Mouse (Mus musculus) adrenal gland, postnatal 14 days (tissue): ENCODE data around the gene Chst5. TPM values are rescaled to one million over a fixed set of nuclear protein-coding genes. Genes with fewer than 3 reads are reported as not detected.
"Not testable (repeated sequence)": the region's sequence is repeated elsewhere in the genome, so short reads cannot be mapped to it uniquely, and the experiment has no call there.

Source experiments
- DNase-seq: peaks from one replicate; pipeline ENCODE4 v3.0.0; 2021; ENCODE audit warnings: mixed read lengths
- long read RNA-seq, 2 experiments: library from polyadenylated mRNA; stranded (forward); transcript quantifications; one replicate each; pipeline ENCODE4 v2.0.0; 2021
- total RNA-seq: library from RNA; stranded (reverse); gene quantifications from 2 replicates; pipeline ENCODE4 v1.2.3, GENCODE M21; 2021

The Chst5 gene
- not detected in 2 replicates for total RNA-seq
- long read RNA-seq, experiment 1: 0 reads
- long read RNA-seq, experiment 2: 0 reads

DNA sequence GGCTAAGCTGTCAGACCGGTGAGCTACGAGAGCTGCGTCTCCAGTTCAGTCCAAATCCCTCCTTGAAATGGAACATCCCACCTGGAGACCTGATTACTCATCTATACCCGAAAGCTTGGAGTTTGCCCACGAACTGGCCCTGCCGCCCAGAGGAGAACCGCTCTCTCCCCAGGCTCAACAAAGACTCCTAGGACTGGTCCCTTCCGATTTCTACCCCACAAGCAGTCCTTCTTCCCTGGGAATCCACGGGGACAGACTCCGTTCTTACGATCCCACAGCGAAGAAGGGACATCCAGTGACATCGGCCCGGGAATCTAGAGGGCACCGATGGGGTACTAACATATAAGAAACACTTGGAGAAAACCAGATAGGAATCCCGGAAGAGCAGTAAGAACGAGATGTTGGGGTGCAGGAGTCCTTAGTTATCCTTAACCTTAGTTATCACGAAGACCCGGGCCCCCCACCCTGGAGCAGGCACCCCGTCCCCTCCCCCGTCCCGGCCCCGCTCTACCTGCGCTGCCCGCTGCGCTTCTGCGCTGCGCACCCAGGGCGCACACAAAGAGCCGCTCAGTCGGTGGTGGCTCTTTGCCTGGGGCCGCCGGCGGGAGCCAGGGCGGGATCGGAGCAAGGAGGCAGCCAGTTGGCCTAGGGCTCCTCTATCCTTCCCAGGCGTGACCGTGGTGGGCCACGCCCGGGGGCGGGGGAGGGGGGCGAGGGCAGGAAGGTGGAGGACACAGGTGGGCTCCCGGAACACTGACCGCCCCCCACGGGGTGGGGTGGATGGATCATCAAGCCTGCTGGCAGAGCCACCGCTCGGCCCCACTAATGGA lies at the start of gene Chst5:
Gene Chst5, minus strand, starts transcription at position 827 of the 830 bp plus-strand sequence.
- no peak for DNase-seq

DNA sequence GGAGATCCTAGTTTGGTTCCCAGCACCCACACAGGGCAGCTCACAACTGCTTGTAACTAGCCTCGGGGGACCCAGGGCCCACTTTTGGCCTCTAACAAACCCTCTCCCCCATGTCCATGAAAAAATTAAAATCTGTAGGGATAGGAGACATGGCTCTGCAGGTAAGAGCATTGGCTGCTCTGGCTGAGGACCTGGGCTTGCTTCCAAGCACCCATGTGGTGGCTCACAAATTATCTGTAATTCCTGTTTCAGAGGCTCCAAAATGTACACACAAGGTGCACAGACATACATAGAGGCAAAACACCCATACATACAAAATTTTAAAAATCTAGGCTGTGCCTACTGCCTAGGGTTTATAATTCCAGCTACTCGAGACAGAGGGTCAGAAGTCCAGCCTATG lies 47.0 kb upstream of the Chst5 start:
- no peak for DNase-seq

DNA sequence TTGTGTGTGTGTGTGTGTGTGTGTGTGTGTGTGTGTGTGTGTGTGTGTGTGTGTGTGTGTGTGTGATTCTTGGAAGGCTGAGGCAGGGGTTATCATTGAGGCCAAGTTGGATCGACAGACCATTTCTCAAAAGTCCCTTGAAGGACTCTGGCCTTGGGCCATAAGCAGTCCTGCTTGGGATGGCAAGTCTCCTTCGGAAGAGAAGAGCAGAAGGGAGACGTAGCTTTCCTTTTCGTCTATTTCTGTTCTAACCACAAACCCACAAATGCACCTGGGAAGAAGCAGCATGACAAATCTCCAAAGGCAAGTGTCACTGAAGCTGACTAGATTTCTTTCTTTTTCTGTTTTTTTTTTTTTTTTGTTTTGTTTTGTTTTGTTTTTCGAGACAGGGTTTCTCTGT lies 45.6 kb upstream of the Chst5 start:
- DNase-seq: no peak

DNA sequence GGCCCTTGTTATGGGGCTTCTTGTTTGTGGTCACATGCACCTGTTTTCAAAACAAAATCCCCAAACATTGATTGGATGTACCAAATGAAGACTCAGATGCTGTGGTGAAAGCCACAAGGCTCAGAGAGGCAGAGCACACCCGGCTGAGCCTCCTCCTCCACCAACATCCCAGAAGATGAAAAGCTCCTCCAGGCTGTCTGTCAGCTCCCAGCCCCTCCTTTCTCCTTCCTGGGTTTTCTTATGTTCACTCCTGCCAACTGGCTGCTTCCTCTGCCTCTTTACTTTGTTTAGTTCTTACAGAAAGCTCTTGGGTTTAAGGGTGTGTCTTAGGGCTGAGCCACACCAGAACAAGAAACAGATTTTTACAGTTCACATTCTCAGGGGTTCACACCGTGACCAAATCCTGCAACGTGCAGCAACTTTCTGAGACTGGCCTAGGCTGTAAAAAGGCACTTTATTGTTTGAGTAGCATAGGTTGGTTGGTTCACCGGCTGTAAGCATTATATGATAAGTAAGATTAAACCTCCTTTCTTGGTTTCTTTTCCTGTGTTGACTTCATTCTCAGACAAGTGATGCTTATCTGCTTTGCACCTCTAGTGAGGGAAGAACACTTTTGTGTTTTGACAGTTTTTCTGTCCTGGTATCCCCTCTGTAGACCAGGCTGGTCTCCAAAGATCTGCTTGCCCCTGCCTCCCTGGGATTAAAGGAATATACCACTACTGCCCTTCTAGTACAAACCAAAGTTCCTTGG lies 44.8 kb upstream of the Chst5 start:
- no peak for DNase-seq

DNA sequence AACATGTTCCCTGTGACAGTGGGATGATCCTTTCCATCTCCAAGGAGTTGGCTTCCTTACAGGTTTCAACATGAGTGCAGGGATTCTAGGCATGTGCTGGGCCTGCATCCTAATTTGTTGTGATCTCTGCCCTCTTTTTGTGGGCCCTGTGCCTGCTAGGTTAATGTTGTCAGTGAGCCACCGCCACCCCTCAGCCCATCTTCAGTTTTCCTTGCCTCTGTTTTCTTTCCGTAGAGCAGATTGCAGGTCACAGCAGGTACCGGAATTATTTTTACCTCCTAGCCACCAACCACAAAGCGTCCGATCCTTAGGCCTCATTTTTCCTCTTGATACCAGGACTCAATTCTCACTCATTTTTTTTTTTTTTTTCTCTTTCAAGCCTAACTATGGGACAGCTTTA lies 41.7 kb upstream of the Chst5 start:
- no peak for DNase-seq

DNA sequence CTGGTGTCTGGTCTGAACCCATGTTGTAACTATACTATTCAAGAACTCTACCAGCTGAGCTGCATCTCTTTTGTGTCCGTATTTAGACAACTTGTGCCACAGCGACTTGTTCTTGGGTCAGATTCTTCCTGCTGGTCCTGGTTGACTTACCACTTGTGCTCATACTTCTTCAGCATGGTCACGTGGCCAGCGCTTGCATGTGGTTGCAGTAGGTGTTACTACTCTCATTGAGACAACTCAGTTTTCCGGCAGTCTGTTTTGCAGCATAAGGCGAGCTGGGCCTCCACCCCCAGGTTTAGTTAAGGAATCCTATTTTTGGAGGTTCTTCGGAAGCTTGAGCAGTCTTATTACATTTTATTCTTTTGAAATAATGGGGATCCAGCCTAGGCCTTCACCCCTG lies 41.1 kb upstream of the Chst5 start:
- no peak for DNase-seq

DNA sequence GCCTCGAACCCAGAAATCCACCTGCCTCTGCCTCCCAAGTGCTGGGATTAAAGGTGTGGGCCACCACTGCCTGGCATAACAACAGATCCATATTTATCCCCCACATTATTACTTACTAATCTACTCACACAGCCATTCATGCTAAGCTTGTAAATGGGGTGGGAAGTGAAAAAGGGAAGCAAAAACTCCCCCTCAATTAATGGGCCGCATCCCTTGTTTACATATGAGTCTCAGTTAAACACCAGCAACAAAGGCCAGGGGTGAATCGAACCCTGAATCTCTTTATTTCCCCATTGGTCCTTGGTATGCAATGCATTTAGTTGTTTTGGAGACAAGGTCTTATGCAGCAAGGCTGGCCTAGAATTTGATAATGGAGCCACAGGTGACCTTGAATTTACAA lies 40.6 kb upstream of the Chst5 start:
- no peak for DNase-seq

DNA sequence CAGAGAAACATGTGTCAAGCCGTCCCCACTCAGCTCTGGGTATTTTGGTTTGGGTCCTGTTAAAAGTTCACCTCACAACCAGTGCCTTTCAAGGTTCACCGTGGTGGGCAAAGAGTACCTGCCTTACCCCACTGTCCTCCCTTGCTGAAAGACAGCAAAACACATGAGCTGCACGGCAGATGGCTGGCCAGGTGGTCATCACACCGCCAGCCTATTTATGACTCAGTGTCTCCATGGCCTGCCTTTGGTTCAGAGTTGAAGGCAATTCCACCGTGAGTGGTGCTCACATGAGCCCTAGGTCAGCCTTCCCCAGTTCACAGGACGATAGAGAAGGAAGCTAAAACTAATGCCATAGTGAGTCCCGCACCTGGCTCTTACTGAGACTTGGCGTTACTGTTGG lies 37.7 kb upstream of the Chst5 start:
- no peak for DNase-seq

DNA sequence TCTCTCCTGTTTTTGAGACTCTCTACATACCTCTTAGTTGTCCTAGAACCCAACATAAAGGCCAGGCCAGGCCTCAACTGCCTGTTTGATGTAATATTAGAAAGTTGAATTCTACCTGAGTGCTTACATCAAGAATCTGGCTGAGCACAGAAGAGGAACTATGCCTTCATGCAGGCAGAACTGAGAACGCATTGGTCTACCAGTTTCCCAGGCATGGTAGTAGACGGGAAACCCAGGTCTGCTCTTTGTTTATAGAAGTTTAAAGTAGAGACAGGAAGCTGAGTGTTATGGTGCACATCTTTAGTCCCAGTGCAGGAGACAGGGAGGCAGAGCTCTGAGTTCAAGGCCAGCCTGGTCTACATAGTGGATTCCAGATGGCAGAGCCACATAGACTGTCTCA lies 36.9 kb upstream of the Chst5 start:
- no peak for DNase-seq

DNA sequence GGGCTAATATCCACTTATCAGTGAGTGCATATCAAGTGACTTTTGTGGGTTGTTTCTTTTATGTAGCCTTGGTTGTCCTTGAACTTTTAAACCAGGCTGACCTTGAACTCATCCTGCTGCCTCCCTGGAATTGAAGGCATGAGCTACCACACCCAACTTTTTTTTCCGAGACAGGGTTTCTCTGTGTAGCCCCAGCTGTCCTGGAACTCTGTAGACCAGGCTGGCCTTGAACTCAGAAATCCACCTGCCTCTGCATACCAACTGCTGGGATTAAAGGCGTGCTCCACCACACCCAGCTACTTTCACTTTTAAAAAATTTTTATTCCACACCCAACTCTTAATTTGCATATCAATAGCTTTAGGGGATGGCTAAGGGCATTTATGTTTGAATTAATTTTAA lies 33.3 kb upstream of the Chst5 start:
- DNase-seq: no peak

DNA sequence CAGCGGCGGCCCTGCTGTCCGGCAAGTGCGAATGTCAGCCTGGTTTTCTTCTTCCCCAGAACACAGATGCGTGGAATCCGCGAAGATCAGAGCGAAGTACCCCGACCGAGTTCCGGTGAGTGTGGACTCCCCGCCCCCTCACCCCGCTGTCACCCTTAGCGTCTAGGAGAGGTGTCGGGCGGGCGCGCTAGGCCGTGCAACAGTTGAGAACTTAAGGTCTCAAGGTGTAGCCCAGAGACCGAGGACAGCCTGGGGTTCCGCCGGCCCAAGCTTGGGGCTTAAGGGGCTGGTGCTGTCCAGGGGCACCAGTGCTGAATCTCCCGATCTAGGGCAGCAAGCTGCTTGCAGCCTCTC lies 30.8 kb upstream of the Chst5 start:
- DNase-seq: peak; percentile 74

DNA sequence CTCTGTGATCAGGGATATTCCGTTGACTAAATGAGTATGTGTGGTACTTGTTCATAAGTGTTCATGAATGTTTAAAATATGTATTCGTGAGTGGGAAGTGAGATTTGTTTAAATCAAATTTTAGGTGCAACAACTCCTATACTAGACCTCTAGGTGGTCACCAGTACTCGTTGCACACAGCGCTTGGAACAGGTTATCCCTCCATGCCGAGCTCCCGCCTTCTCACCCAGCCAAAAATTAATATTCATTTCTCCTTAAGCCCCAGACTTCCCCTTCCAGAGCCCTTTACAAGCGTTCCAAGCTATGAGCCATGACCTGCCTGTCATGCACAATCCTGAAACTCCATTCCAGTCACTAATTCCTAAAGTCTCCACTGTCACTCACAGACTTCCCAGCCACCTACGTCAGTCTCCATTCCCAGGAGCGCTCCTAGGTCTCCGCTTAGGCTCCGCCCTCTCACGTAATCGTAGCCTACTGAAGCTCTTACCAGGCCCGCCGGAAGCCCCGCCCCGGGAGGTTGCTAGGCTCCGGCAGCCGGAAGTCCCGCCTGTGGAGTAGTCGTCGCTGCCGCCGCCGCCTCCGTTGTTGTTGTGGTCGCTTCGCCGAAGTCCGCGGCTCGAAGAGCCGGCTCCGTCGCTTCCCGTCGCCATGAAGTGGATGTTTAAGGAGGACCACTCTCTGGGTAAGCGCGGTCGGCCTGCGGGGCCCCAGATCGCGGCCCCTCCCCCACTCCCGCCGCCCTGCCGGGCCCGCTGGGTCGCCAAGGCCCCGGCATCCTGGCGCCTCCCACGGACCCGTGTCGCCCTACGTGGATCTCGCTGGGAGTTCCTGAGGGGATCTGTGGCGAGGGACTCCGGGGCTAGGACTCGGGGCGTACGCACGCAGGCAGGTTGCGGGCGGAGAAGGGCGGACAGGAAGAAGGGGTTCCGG lies 30.2 kb upstream of the Chst5 start, which contains the start of gene Gabarapl2:
Gene Gabarapl2, plus strand, starts transcription at position 533 of the 930 bp plus-strand sequence.
- peak; percentile 98 for DNase-seq

DNA sequence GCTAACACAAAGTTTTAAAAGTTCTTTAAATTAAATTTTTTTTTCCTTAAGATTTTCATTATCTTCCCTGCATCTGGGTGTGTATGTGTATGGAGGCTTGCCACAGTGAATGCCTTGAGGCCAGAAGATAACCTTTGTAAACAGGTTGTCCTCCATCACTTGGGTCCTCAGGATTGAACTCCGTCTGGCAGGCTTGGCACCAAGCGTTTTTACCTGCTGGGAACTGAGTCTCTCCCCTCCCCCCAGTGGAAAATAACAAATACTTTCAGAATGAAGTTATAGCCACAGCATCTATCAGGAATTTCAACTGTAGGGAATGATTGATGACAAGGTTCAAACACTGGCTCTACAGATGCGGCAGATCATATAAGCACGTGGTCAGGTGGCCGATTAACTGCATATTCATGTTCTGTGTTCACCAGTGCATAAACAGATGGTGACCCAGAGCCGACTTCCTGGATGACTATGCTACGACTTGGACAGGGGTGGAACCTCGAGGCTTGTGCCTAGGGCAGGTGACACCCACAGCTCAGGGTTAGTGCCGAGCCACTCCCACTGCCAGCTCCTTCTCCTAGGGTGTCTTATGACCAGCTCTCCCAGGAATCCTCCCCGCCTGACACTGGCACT lies 29.4 kb upstream of the Chst5 start:
- DNase-seq: peak; percentile 71

DNA sequence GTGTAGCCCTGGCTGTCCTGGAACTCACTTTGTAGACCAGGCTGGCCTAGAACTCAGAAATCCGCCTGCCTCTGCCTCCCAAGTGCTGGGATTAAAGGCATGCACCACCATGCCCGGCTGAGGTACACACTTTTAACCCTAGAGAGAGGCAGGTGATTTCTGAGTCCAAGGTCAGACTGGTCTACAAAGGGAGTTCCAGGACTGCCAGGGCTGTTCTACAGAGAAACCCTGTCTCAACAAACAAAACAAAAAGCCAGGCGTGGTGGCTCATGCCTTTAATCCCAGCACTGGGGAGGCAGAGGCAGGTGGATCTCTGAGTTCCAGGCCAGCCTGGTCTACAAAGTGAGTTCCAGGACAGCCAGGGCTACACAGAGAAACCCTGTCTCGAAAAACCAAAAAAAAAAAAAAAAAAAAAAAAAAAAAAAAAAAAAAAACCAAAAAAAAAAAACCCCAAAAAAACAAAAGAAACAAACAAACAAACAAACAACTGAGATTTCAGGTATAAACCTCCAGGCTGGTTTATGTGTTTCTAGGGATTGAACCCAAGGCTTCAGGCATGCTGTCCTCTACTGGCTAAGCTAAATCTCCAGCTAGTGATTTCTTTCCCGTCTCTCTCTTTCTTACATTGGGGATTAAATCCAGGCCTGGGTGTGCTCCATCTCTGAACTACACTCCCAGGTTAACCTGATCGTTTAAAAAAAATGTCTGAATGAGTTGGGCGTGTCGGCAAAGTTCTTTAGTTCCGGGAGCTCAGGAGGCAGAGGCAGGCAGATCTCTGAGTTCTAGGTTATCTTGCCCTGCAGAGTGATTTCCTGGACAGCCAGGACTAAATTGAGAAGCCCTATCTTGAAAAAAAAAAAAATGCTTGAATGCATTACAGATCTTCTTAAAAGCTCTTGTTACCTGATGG lies 28.1 kb upstream of the Chst5 start:
- not testable (repeated sequence) for DNase-seq

DNA sequence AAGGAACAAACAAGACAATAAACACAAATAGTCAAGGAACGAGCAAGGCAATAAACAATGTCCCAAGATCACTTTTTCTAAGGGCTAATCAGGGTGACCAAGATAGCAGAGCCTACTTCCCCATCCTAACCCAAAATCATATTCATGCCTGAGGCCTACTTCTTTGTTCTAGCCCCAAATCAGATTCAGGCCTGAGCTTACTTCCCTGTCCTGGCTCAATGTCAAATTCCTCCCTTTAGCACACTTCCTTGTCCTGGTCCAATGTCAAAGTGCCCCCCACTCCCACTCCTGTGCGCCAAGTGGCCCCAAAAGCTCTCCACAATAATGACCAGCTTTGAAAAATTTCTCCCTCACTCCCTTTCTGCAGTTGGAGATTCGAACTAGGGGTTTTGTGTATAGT lies 26.9 kb upstream of the Chst5 start:
- DNase-seq: no peak

DNA sequence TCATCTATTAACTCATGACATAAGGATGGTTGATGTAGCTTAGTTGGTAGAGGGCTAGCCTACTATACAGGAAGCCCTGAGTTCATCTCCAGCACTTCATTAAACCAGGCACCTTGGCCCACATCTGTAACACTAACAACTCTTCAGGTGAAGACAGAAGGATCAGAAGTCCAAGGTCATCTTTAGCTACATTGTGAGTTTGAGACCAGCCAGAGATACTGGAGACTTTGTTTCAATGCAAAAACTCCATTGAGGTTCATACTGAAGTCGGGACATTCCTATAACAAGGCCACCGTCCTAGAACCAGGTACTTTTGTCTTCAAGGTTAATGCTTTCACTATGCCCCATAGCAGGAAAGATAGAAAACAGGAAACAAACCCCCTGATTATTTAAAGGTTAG lies 24.0 kb upstream of the Chst5 start:
- no peak for DNase-seq

DNA sequence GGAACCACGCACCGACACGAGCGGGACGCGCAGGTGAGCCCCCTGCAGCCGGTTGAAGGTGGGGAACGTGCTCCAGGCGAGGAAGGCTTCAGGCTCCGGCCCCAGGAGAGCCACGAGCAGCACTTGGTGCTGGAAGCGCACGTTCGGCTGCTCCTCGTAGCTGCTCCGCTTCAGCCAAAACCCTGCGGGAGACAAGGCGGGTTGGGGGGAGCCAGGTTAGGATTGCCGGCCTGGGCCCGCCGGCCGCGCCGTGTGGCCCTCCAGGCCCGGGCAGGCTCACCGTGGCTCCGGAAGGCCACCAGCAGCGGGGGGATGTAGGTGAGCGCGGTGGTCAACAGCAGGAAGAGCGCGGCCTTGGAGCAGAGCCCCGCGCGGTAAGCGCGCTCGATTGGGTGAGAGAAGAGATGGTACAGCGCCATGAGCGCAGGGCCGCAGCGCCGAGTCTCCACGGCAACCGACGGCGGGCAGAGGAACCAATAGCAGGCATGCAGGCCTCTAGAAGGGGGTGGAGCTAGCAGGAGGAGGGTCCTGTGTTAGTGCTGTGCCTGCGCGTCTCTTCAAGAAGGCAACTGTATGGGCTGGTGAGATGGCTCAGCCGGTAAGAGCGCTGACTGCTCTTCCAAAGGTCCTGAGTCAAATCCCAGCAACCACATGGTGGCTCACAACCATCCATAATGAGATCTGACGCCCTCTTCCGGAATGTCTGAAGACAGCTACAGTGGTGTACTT lies 23.3 kb upstream of the Chst5 start, which contains the start of gene Tmem231:
Gene Tmem231, minus strand, starts transcription at position 534 of the 729 bp plus-strand sequence.
- DNase-seq: peak; percentile 94

DNA sequence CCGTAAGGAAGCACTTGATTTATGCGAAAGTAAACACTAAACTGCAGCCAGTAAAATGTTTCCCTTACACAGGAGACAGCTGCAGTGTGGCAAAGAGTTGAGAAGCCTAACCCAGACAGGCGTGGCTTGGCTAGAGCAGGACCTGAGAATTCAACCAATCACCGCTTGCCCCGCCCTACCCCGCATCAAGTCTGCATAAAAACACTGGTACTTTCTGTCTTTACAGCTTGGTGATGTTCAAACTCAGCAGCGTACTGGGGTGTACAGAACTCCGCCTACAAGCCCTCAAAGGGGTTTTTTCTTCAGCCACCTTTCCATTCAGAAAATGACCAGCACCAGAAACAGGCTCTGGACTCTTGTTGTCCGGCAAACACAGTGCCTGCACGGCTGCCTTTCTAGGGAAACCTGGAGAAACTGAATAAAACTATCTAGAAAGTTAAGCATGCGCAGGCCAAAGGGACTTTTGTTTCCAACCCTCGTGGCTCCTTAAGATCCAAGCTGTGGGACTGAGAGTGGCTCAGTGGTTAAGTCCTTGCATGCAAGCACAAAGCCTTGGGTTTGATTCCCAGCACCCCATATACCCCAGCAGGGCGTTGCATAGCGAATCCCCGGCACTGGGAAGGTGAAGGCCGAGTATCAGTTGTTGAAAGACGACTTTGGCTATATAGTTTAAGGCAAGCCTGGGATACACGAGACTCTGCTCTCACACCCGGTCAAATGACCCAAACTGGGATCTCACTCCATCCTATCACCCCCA lies 22.5 kb upstream of the Chst5 start:
- peak; percentile 75 for DNase-seq

DNA sequence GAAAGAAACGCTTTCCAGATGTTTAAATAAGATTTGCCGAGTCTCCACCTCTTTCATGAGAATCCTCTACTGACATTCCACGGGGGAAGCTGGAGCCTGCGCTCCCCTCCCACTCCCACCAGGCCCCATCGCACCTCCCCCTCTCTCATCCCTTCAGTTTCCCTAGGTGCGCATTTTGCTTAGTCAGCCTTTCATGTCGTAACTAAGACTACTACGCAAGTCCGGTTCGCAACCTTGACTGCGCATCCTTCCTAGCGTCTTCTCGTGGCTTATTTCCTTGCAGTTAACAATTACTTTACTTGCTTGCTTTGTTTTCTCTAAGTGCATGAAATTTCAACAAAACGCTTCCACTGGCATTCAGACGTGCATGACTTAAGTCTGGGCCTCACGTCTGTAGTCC lies 21.5 kb upstream of the Chst5 start:
- DNase-seq: no peak
